Mouse (Mus musculus): ENCODE measurements around the gene Dvl1. TPM values are rescaled to one million over a fixed set of nuclear protein-coding genes. Genes with fewer than 3 reads are reported as not detected.

Gene Dvl1
- polyA plus RNA-seq, 1 experiment = not detected

DNA sequence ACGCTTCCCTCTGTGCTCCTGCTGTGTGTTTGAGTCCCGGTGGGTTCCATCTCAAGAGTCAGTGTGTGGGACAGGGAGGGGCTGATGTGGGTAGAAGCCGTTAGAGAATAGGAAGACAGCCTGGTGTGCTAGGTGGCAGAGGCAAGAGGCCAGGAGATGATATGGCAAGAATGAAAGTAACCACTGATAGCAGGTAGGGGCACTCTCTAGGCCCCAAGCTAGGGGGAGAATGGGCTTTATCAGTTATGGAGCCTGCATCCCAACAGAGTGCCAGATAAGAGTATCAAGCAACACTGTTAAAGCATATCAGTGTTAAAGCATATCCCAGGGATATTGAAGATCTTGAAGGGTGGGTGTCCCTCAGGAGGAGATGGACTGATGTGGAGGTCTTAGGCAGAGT is 9.7 kb downstream of the Dvl1 start:
- H3K27ac ChIP-seq (ENCODE audit: insufficient read depth, low read depth, low read length) = no peak overlapping the region
- TF ChIP-seq CTCF (IDR thresholded peaks at IDR 0.05; ENCODE audit: insufficient read depth, low read depth, low read length) (no peak), POLR2A (IDR thresholded peaks at IDR 0.05; ENCODE audit: insufficient read depth, low read depth, low read length) (no peak)
- H3K4me1 ChIP-seq (ENCODE audit: control insufficient read depth, insufficient read depth, low read length) = 0 out of 2 replicates have a peak, but pooled peaks cover 4% of the 10 kb centered on the region
- no peak overlapping the region for H3K4me3 ChIP-seq (ENCODE audit: insufficient read depth, low read depth, low read length)
- 38% methylated on average over 3 of the region's 3 CpGs for WGBS

DNA sequence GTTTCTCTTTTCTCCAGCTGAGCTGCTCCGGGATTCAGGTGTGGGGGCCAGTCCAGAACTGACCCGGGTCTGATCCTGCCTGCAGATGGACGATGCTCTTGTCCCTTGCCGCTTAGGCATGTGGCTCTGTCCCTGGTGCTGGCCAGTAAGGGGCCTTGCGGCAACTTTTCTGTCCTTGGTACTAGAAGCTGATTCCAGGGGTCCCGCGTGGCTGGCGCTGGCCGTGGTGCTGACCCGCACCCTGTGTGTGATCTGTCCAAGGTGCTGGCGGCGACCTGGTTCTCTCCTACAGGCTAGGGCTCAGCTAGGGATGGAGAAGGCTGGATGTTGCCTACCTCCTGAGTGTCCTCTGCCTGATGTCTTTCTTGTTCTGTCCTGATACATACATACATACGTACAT is 12.1 kb downstream of the Dvl1 start:
- Histone ChIP-seq H3K27ac (ENCODE audit: insufficient read depth, low read depth, low read length) (no peak overlapping the region), H3K4me3 (ENCODE audit: insufficient read depth, low read depth, low read length) (no peak overlapping the region), H3K4me1 (ENCODE audit: control insufficient read depth, insufficient read depth, low read length) (peaks cover 5% of the 10 kb centered on the region; the same call in 1 of the 2 replicates)
- 37% methylated on average over 13 of the region's 13 CpGs for WGBS
- no peak for TF ChIP-seq CTCF (IDR thresholded peaks at IDR 0.05; ENCODE audit: insufficient read depth, low read depth, low read length)
- no peak for TF ChIP-seq POLR2A (IDR thresholded peaks at IDR 0.05; ENCODE audit: insufficient read depth, low read depth, low read length)

DNA sequence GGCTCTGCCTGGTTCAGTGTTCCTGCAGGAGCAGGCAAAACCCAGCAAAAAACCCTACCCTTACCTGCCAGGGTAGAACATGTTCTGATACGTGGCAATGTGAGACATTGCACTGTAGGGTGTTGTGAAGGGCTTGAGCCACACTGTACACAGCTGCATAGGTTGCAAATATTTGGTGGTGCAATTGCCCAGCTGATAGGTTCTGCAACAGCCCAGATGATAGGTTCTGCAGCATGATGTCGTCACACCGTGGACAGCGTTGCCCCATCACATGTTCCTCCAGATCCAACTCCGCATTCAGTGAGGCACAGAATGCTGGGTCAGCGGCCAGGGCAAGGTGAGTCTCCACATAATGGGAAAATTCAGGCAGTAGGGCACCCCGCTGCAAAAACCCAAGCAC is 14.6 kb downstream of the Dvl1 start:
- no peak for TF ChIP-seq CTCF (IDR thresholded peaks at IDR 0.05; ENCODE audit: insufficient read depth, low read depth, low read length)
- TF ChIP-seq POLR2A (IDR thresholded peaks at IDR 0.05; ENCODE audit: insufficient read depth, low read depth, low read length) = no peak
- Histone ChIP-seq H3K4me3 (ENCODE audit: insufficient read depth, low read depth, low read length) (no peak overlapping the region), H3K27ac (ENCODE audit: insufficient read depth, low read depth, low read length) (no peak overlapping the region), H3K4me1 (ENCODE audit: control insufficient read depth, insufficient read depth, low read length) (peaks cover 5% of the 10 kb centered on the region; the same call in 1 of the 2 replicates)
- 91% methylated on average over 7 of the region's 7 CpGs for WGBS

DNA sequence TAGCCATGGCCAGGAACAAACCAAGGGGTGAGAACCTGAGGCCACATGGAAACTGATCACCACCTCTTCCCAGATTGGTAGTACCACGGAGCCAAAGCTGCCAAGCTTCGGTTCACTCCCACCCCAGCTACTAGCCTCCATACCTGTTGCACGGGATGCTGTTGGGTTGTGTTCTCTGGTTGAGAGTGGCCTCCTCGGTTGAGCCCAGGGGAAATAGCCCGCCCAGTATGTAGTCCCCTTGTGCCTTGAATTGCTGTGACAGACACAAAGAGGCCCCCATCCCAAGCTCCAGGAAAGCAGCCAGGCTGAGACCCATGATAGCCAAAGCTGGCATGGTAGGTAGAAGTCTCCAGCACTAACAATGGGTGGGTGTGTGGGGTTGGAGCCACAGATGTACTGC is 15.8 kb downstream of the Dvl1 start, which contains the start of gene Tas1r3:
Tas1r3 (minus strand) TSS at position 362 of the 400 bp plus-strand sequence.
- 77% methylated on average over 5 of the region's 5 CpGs for WGBS
- Histone ChIP-seq H3K4me1 (ENCODE audit: control insufficient read depth, insufficient read depth, low read length) (peaks cover 5% of the 10 kb centered on the region; the same call in 1 of the 2 replicates), H3K4me3 (ENCODE audit: insufficient read depth, low read depth, low read length) (no peak within 1 kb of the TSS), H3K27ac (ENCODE audit: insufficient read depth, low read depth, low read length) (no peak within 1 kb of the TSS)
- TF ChIP-seq POLR2A (IDR thresholded peaks at IDR 0.05; ENCODE audit: insufficient read depth, low read depth, low read length) (no peak), CTCF (IDR thresholded peaks at IDR 0.05; ENCODE audit: insufficient read depth, low read depth, low read length) (no peak)

DNA sequence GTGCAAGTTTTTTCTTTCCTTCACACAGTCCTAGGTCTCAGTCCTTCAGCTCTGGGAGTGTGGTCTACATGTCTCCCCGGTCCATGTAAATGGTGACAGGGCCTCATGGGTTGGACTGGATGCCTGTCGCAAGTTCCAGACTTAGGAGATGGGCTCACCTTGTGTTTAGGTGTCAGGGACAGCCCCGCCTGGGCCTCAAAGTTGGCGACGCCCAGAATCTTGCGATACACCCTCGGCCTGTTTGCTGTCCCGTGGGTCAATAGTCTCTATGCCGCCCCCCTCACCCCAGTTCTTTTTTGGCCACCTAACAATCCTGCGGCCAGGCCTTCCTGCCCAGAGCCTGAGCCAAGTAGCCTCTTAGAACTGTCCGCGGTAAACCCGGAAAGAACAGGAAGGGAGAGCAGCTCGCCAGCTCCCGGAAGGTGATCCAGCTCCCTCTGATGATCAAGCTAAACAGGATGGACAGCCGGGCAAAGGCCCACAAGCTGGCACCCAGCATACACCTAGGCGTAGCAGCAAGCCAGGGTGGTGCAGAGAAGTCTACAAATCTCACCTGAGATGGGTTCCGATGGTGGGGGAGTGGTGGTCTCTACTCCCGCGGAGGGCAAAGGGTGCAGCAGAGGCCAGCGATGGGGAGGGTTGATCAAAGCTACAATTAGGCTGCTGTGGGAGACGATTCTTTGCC is 21.6 kb downstream of the Dvl1 start:
- Histone ChIP-seq H3K4me1 (ENCODE audit: control insufficient read depth, insufficient read depth, low read length) (peaks cover 15% of the 10 kb centered on the region), H3K4me3 (ENCODE audit: insufficient read depth, low read depth, low read length) (peak overlapping the region; percentile 78), H3K27ac (ENCODE audit: insufficient read depth, low read depth, low read length) (no peak overlapping the region)
- TF ChIP-seq POLR2A (IDR thresholded peaks at IDR 0.05; ENCODE audit: insufficient read depth, low read depth, low read length) (no peak), CTCF (IDR thresholded peaks at IDR 0.05; ENCODE audit: insufficient read depth, low read depth, low read length) (no peak)
- WGBS = 11% methylated on average over 22 of the region's 22 CpGs

DNA sequence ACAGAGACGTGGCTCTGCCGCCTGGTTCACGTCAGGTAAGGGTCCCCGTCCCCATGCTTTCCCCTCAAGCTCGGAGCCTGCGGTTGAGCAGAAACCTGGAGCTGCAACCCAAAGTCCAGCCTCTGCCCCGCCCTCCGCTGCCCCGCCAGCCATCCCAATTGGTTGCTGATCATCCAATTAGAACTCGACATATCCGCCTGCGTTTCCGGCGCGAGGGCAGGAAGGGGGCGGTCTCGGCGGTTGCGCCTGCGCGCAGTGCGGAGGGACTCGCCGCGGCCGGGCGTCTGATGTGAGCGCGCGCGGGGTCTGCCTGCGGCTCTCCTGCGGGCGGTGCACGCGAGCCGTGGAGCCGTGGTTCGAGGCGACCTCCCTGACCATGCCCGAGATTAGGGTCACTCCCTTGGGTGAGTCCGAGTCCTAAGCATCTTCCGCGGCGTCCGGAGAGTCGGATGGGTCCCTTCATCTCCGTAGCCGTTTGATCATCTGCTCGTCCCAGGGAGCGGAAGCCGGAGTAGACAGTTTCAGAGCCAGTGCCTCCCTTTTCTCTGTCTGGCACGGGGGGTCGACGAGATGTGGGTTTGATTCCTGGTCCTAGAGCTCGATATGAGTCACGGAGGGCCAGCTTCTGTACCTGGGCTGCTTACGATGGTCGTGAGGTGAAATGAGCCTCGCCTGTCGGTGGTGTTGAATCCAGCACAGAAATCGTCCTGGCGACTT is 22.3 kb downstream of the Dvl1 start, which contains the start of the genes Cptp and Ints11:
Cptp (minus strand) TSS at position 124 of the 717 bp plus-strand sequence.
Ints11 (plus strand) TSS at position 230 of the 717 bp plus-strand sequence.
- peak within 1 kb of the TSS; percentile 78 for H3K4me3 ChIP-seq (ENCODE audit: insufficient read depth, low read depth, low read length)
- H3K27ac ChIP-seq (ENCODE audit: insufficient read depth, low read depth, low read length) = peak within 1 kb of the TSS; percentile 22; the same call in 1 of the 2 replicates
- TF ChIP-seq CTCF (IDR thresholded peaks at IDR 0.05; ENCODE audit: insufficient read depth, low read depth, low read length) = no peak
- peak; percentile 94 for TF ChIP-seq POLR2A (IDR thresholded peaks at IDR 0.05; ENCODE audit: insufficient read depth, low read depth, low read length)
- H3K4me1 ChIP-seq (ENCODE audit: control insufficient read depth, insufficient read depth, low read length) = peaks cover 15% of the 10 kb centered on the region
- under 1% methylated on average over 63 of the region's 63 CpGs for WGBS

DNA sequence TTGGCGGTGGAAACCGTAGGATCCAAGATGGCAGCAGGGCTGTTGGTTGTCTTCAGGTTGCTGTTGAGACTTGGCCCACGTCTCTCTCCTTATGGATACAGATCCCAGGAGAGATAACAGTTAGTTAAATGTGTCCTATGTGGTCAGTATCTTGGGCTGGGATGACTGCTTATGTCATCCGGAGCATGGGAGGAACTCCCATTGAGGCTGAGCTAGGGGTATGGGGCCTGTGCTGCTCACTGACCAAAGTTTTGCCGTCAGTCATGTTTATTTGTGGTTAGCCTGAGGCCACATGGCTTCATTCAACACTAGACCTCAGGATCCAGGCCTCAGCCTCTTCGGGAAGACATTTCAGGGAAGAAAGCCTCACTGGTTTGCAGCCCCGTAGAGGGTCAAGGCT is 24.2 kb downstream of the Dvl1 start:
- TF ChIP-seq CTCF (IDR thresholded peaks at IDR 0.05; ENCODE audit: insufficient read depth, low read depth, low read length) (no peak), POLR2A (IDR thresholded peaks at IDR 0.05; ENCODE audit: insufficient read depth, low read depth, low read length) (no peak)
- Histone ChIP-seq H3K27ac (ENCODE audit: insufficient read depth, low read depth, low read length) (no peak overlapping the region), H3K4me3 (ENCODE audit: insufficient read depth, low read depth, low read length) (no peak overlapping the region), H3K4me1 (ENCODE audit: control insufficient read depth, insufficient read depth, low read length) (peaks cover 15% of the 10 kb centered on the region)
- WGBS = 92% methylated on average over 7 of the region's 7 CpGs

DNA sequence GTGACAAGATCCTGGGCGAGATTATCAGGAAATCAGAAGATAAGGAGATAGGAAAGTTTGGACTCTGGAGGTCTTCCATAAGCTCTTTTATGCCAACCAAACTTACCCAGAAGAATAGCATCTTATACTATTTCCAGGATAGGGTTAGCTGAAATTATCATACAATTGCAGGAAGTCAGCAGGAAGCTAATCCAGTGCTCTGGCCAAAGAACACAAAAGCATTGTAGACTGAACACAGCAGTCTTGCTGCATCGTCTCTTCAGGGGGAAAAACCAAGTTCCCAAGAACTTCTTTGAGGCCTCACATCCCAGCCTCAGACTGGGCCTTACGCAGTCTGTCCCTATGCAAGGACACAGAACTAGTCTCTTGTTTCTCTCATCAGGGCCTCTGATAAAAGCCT is 36.4 kb downstream of the Dvl1 start:
- no peak for TF ChIP-seq POLR2A (IDR thresholded peaks at IDR 0.05; ENCODE audit: insufficient read depth, low read depth, low read length)
- TF ChIP-seq CTCF (IDR thresholded peaks at IDR 0.05; ENCODE audit: insufficient read depth, low read depth, low read length) = no peak
- H3K27ac ChIP-seq (ENCODE audit: insufficient read depth, low read depth, low read length) = no peak overlapping the region
- WGBS = 77% methylated on average over 3 of the region's 3 CpGs
- no peaks in the 10 kb centered on the region for H3K4me1 ChIP-seq (ENCODE audit: control insufficient read depth, insufficient read depth, low read length)
- H3K4me3 ChIP-seq (ENCODE audit: insufficient read depth, low read depth, low read length) = no peak overlapping the region

DNA sequence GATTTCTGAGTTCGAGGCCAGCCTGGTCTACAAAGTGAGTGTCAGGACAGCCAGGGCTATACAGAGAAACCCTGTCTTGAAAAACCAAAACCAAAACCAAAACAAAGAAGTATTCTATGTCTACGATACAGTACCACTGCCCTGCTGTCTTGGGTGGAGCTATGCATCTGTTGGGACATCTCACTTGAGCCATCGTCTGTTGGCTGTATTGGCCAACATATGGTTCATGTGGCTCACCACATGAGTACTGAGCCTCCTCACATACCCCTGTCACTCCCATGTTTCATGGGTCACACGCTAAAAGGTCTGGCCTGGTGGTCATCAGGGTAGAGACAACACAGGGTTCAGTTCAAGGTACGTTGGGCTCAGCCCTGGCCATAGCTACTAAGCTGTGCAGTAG is 39.1 kb downstream of the Dvl1 start:
- peaks cover 16% of the 10 kb centered on the region for H3K4me1 ChIP-seq (ENCODE audit: control insufficient read depth, insufficient read depth, low read length)
- no peak overlapping the region for H3K4me3 ChIP-seq (ENCODE audit: insufficient read depth, low read depth, low read length)
- TF ChIP-seq CTCF (IDR thresholded peaks at IDR 0.05; ENCODE audit: insufficient read depth, low read depth, low read length) = no peak
- no peak for TF ChIP-seq POLR2A (IDR thresholded peaks at IDR 0.05; ENCODE audit: insufficient read depth, low read depth, low read length)
- H3K27ac ChIP-seq (ENCODE audit: insufficient read depth, low read depth, low read length) = no peak overlapping the region
- WGBS = 93% methylated on average over 5 of the region's 5 CpGs
